Mouse (Mus musculus): ENCODE results near the gene Olfr1436.

DNA sequence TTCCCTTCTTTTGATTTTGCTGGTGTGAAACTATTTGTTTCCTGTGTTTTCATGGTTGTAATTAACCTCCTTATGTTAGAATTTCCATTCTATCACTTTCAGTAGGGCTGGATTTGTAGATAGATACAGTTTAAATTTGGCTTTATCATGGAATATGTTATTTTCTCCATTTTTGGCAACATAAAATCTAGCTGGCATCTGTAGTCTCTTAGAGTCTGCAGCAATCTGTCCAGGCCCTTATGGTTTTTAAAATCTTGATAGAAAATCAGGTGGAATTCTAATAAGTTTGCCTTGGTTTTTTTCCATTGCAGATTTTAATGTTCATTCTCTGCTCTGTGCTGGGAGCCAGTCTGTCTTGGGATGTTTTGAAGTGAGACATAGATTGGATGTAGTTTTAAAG lies 6.0 kb downstream of the Olfr1436 start:
- no peak for TF ChIP-seq CTCF (IDR thresholded peaks at IDR 0.05; ENCODE audit: low read depth, low read length)
- no peak for TF ChIP-seq POLR2A (IDR thresholded peaks at IDR 0.05; ENCODE audit: extremely low read depth, insufficient read depth, low read length)

Measured in liver, adult 2 months (tissue).